Comparison of ENCODE assay signal across 8 mouse cellular contexts in the genomic region with DNA sequence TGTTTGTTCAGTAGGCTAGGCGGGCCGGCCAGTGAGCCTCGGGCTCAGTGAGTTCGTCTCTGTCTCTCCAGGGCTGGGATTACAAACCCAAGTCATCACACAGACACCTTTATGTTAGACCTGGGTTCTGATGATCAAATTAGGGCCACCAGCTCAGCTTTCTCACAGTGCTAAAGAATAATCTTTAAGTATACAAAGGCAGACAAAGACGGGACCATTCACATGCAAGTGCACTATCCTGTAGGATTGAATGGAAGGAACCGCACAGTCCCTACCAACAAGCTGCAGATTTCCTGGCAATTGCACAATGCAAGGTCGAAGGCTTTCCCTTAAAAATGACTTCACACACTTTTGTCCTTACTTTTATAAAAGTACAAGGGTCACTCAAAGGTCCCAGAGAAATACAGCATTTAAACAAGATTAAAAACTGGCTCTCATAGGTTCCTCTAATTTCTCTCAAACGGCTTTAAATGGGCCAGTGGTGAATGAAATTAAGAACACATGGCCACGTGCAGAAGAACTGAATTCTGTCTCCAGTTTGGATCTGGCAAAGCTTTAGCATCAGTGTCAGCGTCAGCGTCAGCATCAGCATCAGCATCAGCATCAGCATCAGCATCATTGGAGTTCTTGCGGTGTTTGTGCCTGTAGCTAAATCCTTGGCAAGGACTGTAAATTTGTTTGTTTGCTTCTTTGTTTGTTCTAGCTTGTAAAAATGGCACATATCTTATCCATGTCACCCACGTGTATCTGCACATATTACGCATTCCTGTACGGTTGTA.
DNase-seq lines count a peak whose midpoint lies in the region; ATAC-seq lines count a peak whose summit lies in the region.

No protein-coding gene starts in this region.

- peak overlapping the region; percentile 49 for H3K4me2 ChIP-seq in kidney, embryonic 14.5 days (replicated peaks; ENCODE audit: low read depth, low read length)
- peak overlapping the region; percentile 50 for H3K4me2 ChIP-seq in forebrain, embryonic 15.5 days (replicated peaks)

- H3K27ac ChIP-seq in kidney, embryonic 14.5 days (ENCODE audit: low read depth, low read length), result no peak overlapping the region
- peak overlapping the region; percentile 71; the same call in 1 of the 2 replicates for H3K27ac ChIP-seq in forebrain, embryonic 15.5 days (replicated peaks)
- peak overlapping the region; percentile 82 for H3K27ac ChIP-seq in midbrain, embryonic 10.5 days (replicated peaks)

- H3K9me3 ChIP-seq in kidney, embryonic 14.5 days (ENCODE audit: control insufficient read depth, low read length), result no peaks in the 10 kb centered on the region
- no peaks in the 10 kb centered on the region for H3K9me3 ChIP-seq in forebrain, embryonic 15.5 days
- H3K9me3 ChIP-seq in midbrain, embryonic 10.5 days (replicated peaks), result no peaks in the 10 kb centered on the region

- peaks cover 5% of the 10 kb centered on the region; the same call in 1 of the 2 replicates for H3K4me1 ChIP-seq in kidney, embryonic 14.5 days (ENCODE audit: control insufficient read depth, insufficient read depth, low read length)
- H3K4me1 ChIP-seq in forebrain, embryonic 15.5 days, result peaks cover 24% of the 10 kb centered on the region
- H3K4me1 ChIP-seq in midbrain, embryonic 10.5 days, result peaks cover 23% of the 10 kb centered on the region

- no peak for DNase-seq in kidney, postnatal 14 days
- peak; percentile 30 for DNase-seq in embryo, embryonic 11 days
- peak; percentile 14 for DNase-seq in midbrain, embryonic 10.5 days (ENCODE audit: low spot score)
- no peak for DNase-seq in MN1 (ENCODE audit: low spot score)
- DNase-seq in right cerebral cortex, adult 18-20 months, result no peak
- DNase-seq in layer of hippocampus, adult 8-10 months (ENCODE audit: low spot score in 2 of 2), result no peak

- peaks cover 6% of the 10 kb centered on the region; the same call in 1 of the 2 replicates for H3K27me3 ChIP-seq in kidney, embryonic 14.5 days (ENCODE audit: control insufficient read depth, insufficient read depth, low read length)
- H3K27me3 ChIP-seq in forebrain, embryonic 15.5 days, result no peaks in the 10 kb centered on the region
- peaks cover 43% of the 10 kb centered on the region for H3K27me3 ChIP-seq in midbrain, embryonic 10.5 days (ENCODE audit: low read depth, poor library complexity, severe bottlenecking)

- H3K9ac ChIP-seq in kidney, embryonic 14.5 days (ENCODE audit: low read depth, low read length), result no peak overlapping the region; the same call in 1 of the 2 replicates
- H3K9ac ChIP-seq in forebrain, embryonic 15.5 days (replicated peaks), result no peak overlapping the region

- H3K36me3 ChIP-seq in kidney, embryonic 14.5 days (ENCODE audit: control insufficient read depth, insufficient read depth, low read length), result no peaks in the 10 kb centered on the region
- peaks cover 14% of the 10 kb centered on the region; the same call in 1 of the 2 replicates for H3K36me3 ChIP-seq in forebrain, embryonic 15.5 days
- H3K36me3 ChIP-seq in midbrain, embryonic 10.5 days, result no peaks in the 10 kb centered on the region

- H3K4me3 ChIP-seq in kidney, embryonic 14.5 days (ENCODE audit: low read length), result peak overlapping the region; percentile 29; the same call in 1 of the 2 replicates
- peak overlapping the region; percentile 18 for H3K4me3 ChIP-seq in forebrain, embryonic 15.5 days
- peak overlapping the region; percentile 52 for H3K4me3 ChIP-seq in midbrain, embryonic 10.5 days

- no peak for ATAC-seq in kidney, embryonic 14.5 days (ENCODE audit: low FRiP score, low TSS enrichment)
- peak; percentile 3; the same call in 1 of the 2 replicates for ATAC-seq in forebrain, embryonic 15.5 days (replicated peaks)

- 36% methylated on average over 15 of the region's 15 CpGs for WGBS in kidney, embryonic 14.5 days
- 17% methylated on average over 15 of the region's 15 CpGs for WGBS in forebrain, embryonic 15.5 days
- WGBS in midbrain, embryonic 10.5 days, result 21% methylated on average over 15 of the region's 15 CpGs

Comparison
In these comparisons a context has a peak if more than half of its experiments do, and no peak if none do; other contexts are left out.
1. DNase-seq: peak in embryo, embryonic 11 days (single experiment) and midbrain, embryonic 10.5 days (single experiment); none in kidney, postnatal 14 days (single experiment), MN1 (single experiment), right cerebral cortex, adult 18-20 months (single experiment) and layer of hippocampus, adult 8-10 months (0 of 2).
2. Peak in every context shown above with its lines, with median percentiles within 50 percentile points of each other: H3K4me3 ChIP-seq.